9 mouse cellular contexts compared by ENCODE assay signal in genomic region chr4:21990580-21991235, GRCm38 (mm10). TPM values are rescaled to one million over a fixed set of nuclear protein-coding genes. Genes with fewer than 3 reads are reported as not detected.
A peak's percentile ranks its signal among the peaks of the same experiment; 100 is the strongest.
DNase-seq lines count a peak whose midpoint lies in the region; ATAC-seq and TF ChIP-seq lines count a peak whose summit lies in the region.
"Had no signal": no experiment of that assay in that cellular context is flagged by ENCODE, and none has a peak within 500 bp of the region (broad histone marks: within the 10 kb centered on the region; RNA-seq: fewer than 3 reads in every experiment).

No protein-coding gene starts in this region.

- no peak overlapping the region for H3K4me2 ChIP-seq in hindbrain, postnatal 0 days (ENCODE audit: low read depth, low read length)

- no peak overlapping the region for H3K4me3 ChIP-seq in hindbrain, postnatal 0 days (ENCODE audit: low read length)

- H3K9me3 ChIP-seq in hindbrain, postnatal 0 days (ENCODE audit: low read length): no peaks in the 10 kb centered on the region

- WGBS in hindbrain, postnatal 0 days: 36% methylated on average over 3 of the region's 3 CpGs

- H3K9ac ChIP-seq in hindbrain, postnatal 0 days (replicated peaks; ENCODE audit: low read length): no peak overlapping the region

- H3K4me1 ChIP-seq in hindbrain, postnatal 0 days (ENCODE audit: insufficient read depth, low read length): no peaks in the 10 kb centered on the region

- peak; percentile 2 for DNase-seq in heart, adult 8-10 months (ENCODE audit: low spot score)
- DNase-seq in heart, postnatal 10 days: no peak
- peak; percentile 46 for DNase-seq in A20 (ENCODE audit: low read depth, low spot score)
- peak; percentile 52 for DNase-seq in brain, adult 2 months (ENCODE audit: low read depth, low spot score)
- DNase-seq in hindbrain, postnatal 0 days (ENCODE audit: low spot score): peak; percentile 76
- no peak for DNase-seq in left cerebral cortex, adult 9 months (ENCODE audit: low spot score in 2 of 2)
- no peak for DNase-seq in left cerebral cortex, adult 18-20 months (ENCODE audit: low spot score in 2 of 2)
- DNase-seq in heart, postnatal 14 days: no peak
- DNase-seq: kidney, postnatal 10 days had no signal

- no peak overlapping the region for H3K27ac ChIP-seq in hindbrain, postnatal 0 days

- no peaks in the 10 kb centered on the region for H3K27me3 ChIP-seq in hindbrain, postnatal 0 days (ENCODE audit: insufficient read depth, low read length)

- TF ChIP-seq CTCF in hindbrain, postnatal 0 days (IDR thresholded peaks at IDR 0.05; ENCODE audit: low read depth): peak; percentile 60

- intact Hi-C loops in heart, postnatal 10 days (cut with DNase I): loop anchor here (1.0 kb wide), 1 partner anchor 143 kb away; the partner anchor contains the start of gene Pnisr
- intact Hi-C loops in heart, postnatal 14 days (cut with DNase I): loop anchor here (2.0 kb wide), 1 partner anchor 144 kb away; the partner anchor contains the start of gene Pnisr

- ATAC-seq in hindbrain, postnatal 0 days: peak; percentile 61

- peaks cover 5% of the 10 kb centered on the region; the same call in 1 of the 2 replicates for H3K36me3 ChIP-seq in hindbrain, postnatal 0 days (ENCODE audit: insufficient read depth, low read length)

RNA-seq across cellular contexts. Expression of gene Faxc, which starts 59.6 kb away (rescaled TPM):
- 1 to 10 TPM; 1.4 to 2.0 (median 1.6) TPM for total RNA-seq in heart, adult 8-10 months (2022)
- total RNA-seq in heart, postnatal 10 days (2021): 1 to 10 TPM; 2.3 to 2.5 TPM
- 52.7 and 67.4 TPM in 2 replicates for total RNA-seq in hindbrain, postnatal 0 days (2014; rRNA removed)
- polyA plus RNA-seq in hindbrain, postnatal 0 days (2015; fragmentation: Nextera tagmentation; extraction: Ambion mirVana): 8.6 and 10.5 TPM in 2 replicates
- total RNA-seq in left cerebral cortex, adult 18-20 months (2021): 10 to 100 TPM; 62.0 to 65.5 TPM
- 1 to 10 TPM in 1 of 2 experiments, under 1 TPM in 1; 0.79 to 1.0 TPM for total RNA-seq in heart, postnatal 14 days (2021)

Comparison
In these comparisons a context has a peak if more than half of its experiments do, and no peak if none do; other contexts are left out.
1. DNase-seq: peak in heart, adult 8-10 months (single experiment), A20 (single experiment), brain, adult 2 months (single experiment) and hindbrain, postnatal 0 days (single experiment); none in heart, postnatal 10 days (0 of 2), left cerebral cortex, adult 9 months (0 of 2), left cerebral cortex, adult 18-20 months (0 of 2) and heart, postnatal 14 days (0 of 2).
2. RNA of gene Faxc, which starts 59.6 kb away (total RNA-seq): 62.0 to 65.5 TPM in left cerebral cortex, adult 18-20 months and 52.7 to 67.4 TPM in hindbrain, postnatal 0 days; 2.3 to 2.5 TPM in heart, postnatal 10 days, 1.4 to 2.0 TPM in heart, adult 8-10 months and 0.79 to 1.0 TPM in heart, postnatal 14 days; every median in the first group is over 10 times any median in the second.